Mouse (Mus musculus): ENCODE results near the gene Eral1. TPM values are rescaled to one million over a fixed set of nuclear protein-coding genes. Genes with fewer than 3 reads are reported as not detected.
"Not testable (repeated sequence)": the region's sequence is repeated elsewhere in the genome, so short reads cannot be mapped to it uniquely, and the experiment has no call there.

Gene Eral1
- polyA plus RNA-seq, 1 experiment from 2014 or later: 33.3 TPM

GRCm38 (mm10) chr11:78065906-78066305, 14.3 kb downstream of the Eral1 start:
- no peak overlapping the region for H3K27ac ChIP-seq (replicated peaks)
- H3K4me1 ChIP-seq: no peaks in the 10 kb centered on the region
- H3K36me3 ChIP-seq: no peaks in the 10 kb centered on the region
- H3K4me3 ChIP-seq (replicated peaks): no peak overlapping the region
- ATAC-seq (ENCODE audit: insufficient number of reproducible peaks, low FRiP score, low TSS enrichment, low read depth): no peak
- H3K9ac ChIP-seq: no peak overlapping the region
- no peaks in the 10 kb centered on the region for H3K9me3 ChIP-seq (replicated peaks)
- 35% methylated on average over 2 of the region's 2 CpGs for WGBS
- no peak overlapping the region for H3K4me2 ChIP-seq (replicated peaks)
- H3K27me3 ChIP-seq: no peaks in the 10 kb centered on the region

- WGBS: 84% methylated on average over 1 of the region's 1 CpGs
- Histone ChIP-seq H3K27ac (replicated peaks) (no peak overlapping the region), H3K9me3 (replicated peaks) (no peaks in the 10 kb centered on the region), H3K27me3 (no peaks in the 10 kb centered on the region), H3K4me1 (no peaks in the 10 kb centered on the region), H3K4me2 (replicated peaks) (no peak overlapping the region), H3K4me3 (replicated peaks) (no peak overlapping the region), H3K9ac (no peak overlapping the region), H3K36me3 (peaks cover 23% of the 10 kb centered on the region)
- no peak for ATAC-seq (ENCODE audit: insufficient number of reproducible peaks, low FRiP score, low TSS enrichment, low read depth)
These were observed 17.6 kb downstream of the Eral1 start for GRCm38 (mm10) chr11:78062563-78062962.

GRCm38 (mm10) chr11:78059833-78060757, 20.1 kb downstream of the Eral1 start:
- WGBS: 53% methylated on average over 9 of the region's 9 CpGs
- ATAC-seq (ENCODE audit: insufficient number of reproducible peaks, low FRiP score, low TSS enrichment, low read depth): peak; percentile 61; the same call in 1 of the 2 replicates
- Histone ChIP-seq H3K4me2 (replicated peaks) (no peak overlapping the region), H3K4me3 (replicated peaks) (no peak overlapping the region), H3K27ac (replicated peaks) (no peak overlapping the region), H3K36me3 (peaks cover 39% of the 10 kb centered on the region), H3K9me3 (replicated peaks) (no peaks in the 10 kb centered on the region), H3K4me1 (no peaks in the 10 kb centered on the region), H3K27me3 (no peaks in the 10 kb centered on the region), H3K9ac (no peak overlapping the region)

GRCm38 (mm10) chr11:78056946-78057345, 23.2 kb downstream of the Eral1 start:
- peaks cover 58% of the 10 kb centered on the region for H3K36me3 ChIP-seq
- 80% methylated on average over 8 of the region's 8 CpGs for WGBS

GRCm38 (mm10) chr11:78053078-78053477, 27.1 kb downstream of the Eral1 start:
- H3K9ac ChIP-seq: no peak overlapping the region
- ATAC-seq (ENCODE audit: insufficient number of reproducible peaks, low FRiP score, low TSS enrichment, low read depth): no peak
- no peak overlapping the region for H3K4me2 ChIP-seq (replicated peaks)
- H3K9me3 ChIP-seq (replicated peaks): no peaks in the 10 kb centered on the region
- no peaks in the 10 kb centered on the region for H3K27me3 ChIP-seq
- no peaks in the 10 kb centered on the region for H3K4me1 ChIP-seq
- H3K36me3 ChIP-seq: peaks cover 64% of the 10 kb centered on the region
- WGBS: 93% methylated on average over 8 of the region's 8 CpGs
- no peak overlapping the region for H3K27ac ChIP-seq (replicated peaks)
- H3K4me3 ChIP-seq (replicated peaks): no peak overlapping the region

More at GRCm38 (mm10) chr11:78056946-78057345, 23.2 kb downstream of the Eral1 start:
- Histone ChIP-seq H3K4me1 (no peaks in the 10 kb centered on the region), H3K4me2 (replicated peaks) (no peak overlapping the region), H3K9ac (no peak overlapping the region), H3K9me3 (replicated peaks) (no peaks in the 10 kb centered on the region), H3K4me3 (replicated peaks) (no peak overlapping the region), H3K27ac (replicated peaks) (no peak overlapping the region), H3K27me3 (no peaks in the 10 kb centered on the region)
- no peak for ATAC-seq (ENCODE audit: insufficient number of reproducible peaks, low FRiP score, low TSS enrichment, low read depth)

GRCm38 (mm10) chr11:78048637-78049036, 31.5 kb downstream of the Eral1 start:
- H3K27ac ChIP-seq (replicated peaks); ATAC-seq (ENCODE audit: insufficient number of reproducible peaks, low FRiP score, low TSS enrichment, low read depth); H3K4me1 ChIP-seq; H3K4me3 ChIP-seq (replicated peaks); H3K9me3 ChIP-seq (replicated peaks); H3K27me3 ChIP-seq; H3K4me2 ChIP-seq (replicated peaks); H3K9ac ChIP-seq: not testable (repeated sequence)
- 85% methylated on average over 4 of the region's 4 CpGs for WGBS
- peaks cover 33% of the 10 kb centered on the region for H3K36me3 ChIP-seq

- Histone ChIP-seq H3K4me1 (peaks cover 9% of the 10 kb centered on the region), H3K4me2 (replicated peaks) (no peak overlapping the region), H3K4me3 (replicated peaks) (no peak overlapping the region), H3K36me3 (peaks cover 8% of the 10 kb centered on the region; the same call in 1 of the 2 replicates), H3K27me3 (no peaks in the 10 kb centered on the region), H3K9ac (no peak overlapping the region), H3K27ac (replicated peaks) (no peak overlapping the region), H3K9me3 (replicated peaks) (no peaks in the 10 kb centered on the region)
- WGBS: 58% methylated on average over 5 of the region's 5 CpGs
- peak; percentile 24; the same call in 1 of the 2 replicates for ATAC-seq (ENCODE audit: insufficient number of reproducible peaks, low FRiP score, low TSS enrichment, low read depth)
These were observed 35.4 kb downstream of the Eral1 start for GRCm38 (mm10) chr11:78044758-78045251.

- not testable (repeated sequence) for H3K27me3 ChIP-seq; H3K27ac ChIP-seq (replicated peaks); H3K9ac ChIP-seq; H3K4me2 ChIP-seq (replicated peaks); H3K9me3 ChIP-seq (replicated peaks); ATAC-seq (ENCODE audit: insufficient number of reproducible peaks, low FRiP score, low TSS enrichment, low read depth); H3K36me3 ChIP-seq; H3K4me3 ChIP-seq (replicated peaks)
- H3K4me1 ChIP-seq: peaks cover 29% of the 10 kb centered on the region
- WGBS: 93% methylated on average over 4 of the region's 4 CpGs
These were observed 37.8 kb downstream of the Eral1 start for GRCm38 (mm10) chr11:78042290-78042870.

- ATAC-seq (ENCODE audit: insufficient number of reproducible peaks, low FRiP score, low TSS enrichment, low read depth): no peak
- Histone ChIP-seq H3K27me3 (no peaks in the 10 kb centered on the region), H3K4me1 (peaks cover 35% of the 10 kb centered on the region), H3K9ac (no peak overlapping the region), H3K27ac (replicated peaks) (no peak overlapping the region), H3K4me3 (replicated peaks) (no peak overlapping the region), H3K9me3 (replicated peaks) (no peaks in the 10 kb centered on the region), H3K4me2 (replicated peaks) (no peak overlapping the region), H3K36me3 (no peaks in the 10 kb centered on the region)
- 68% methylated on average over 2 of the region's 2 CpGs for WGBS
These were observed 39.3 kb downstream of the Eral1 start for GRCm38 (mm10) chr11:78040878-78041277.

- peak; percentile 88 for ATAC-seq (ENCODE audit: insufficient number of reproducible peaks, low FRiP score, low TSS enrichment, low read depth)
- no peaks in the 10 kb centered on the region for H3K9me3 ChIP-seq (replicated peaks)
- peaks cover 30% of the 10 kb centered on the region for H3K4me1 ChIP-seq
- WGBS: under 1% methylated on average over 50 of the region's 55 CpGs
- H3K4me3 ChIP-seq (replicated peaks): peak within 1 kb of the TSS; percentile 89
- H3K36me3 ChIP-seq: peaks cover 15% of the 10 kb centered on the region
- H3K9ac ChIP-seq: peak within 1 kb of the TSS; percentile 81
- peak within 1 kb of the TSS; percentile 89 for H3K27ac ChIP-seq (replicated peaks)
- H3K27me3 ChIP-seq: no peaks in the 10 kb centered on the region
- peak within 1 kb of the TSS; percentile 84 for H3K4me2 ChIP-seq (replicated peaks)
These were observed 42.1 kb downstream of the Eral1 start, which contains the start of gene Flot2 for GRCm38 (mm10) chr11:78037831-78038752. Gene Flot2, plus strand, starts transcription at chr11:78037931.

Measured in embryonic facial prominence, embryonic 15.5 days (tissue).